Mouse (Mus musculus) right cerebral cortex, postnatal 36 days (tissue): ENCODE results near the gene Gm17324.
"Not testable (repeated sequence)": the region's sequence is repeated elsewhere in the genome, so short reads cannot be mapped to it uniquely, and the experiment has no call there.

ENCODE experiments used
- DNase-seq, 2 experiments: peaks; one replicate each; pipeline ENCODE4 v3.0.0; 2022; ENCODE audit warnings: low spot score in 2 of 2, mixed read lengths in 1 of 2

Gene Gm17324

GRCm38 (mm10) chr9:78447973-78448873, at the start of gene Gm17324, which contains the start of gene Mto1:
Gene Gm17324, minus strand, starts transcription at chr9:78448786.
Gene Mto1, plus strand, starts transcription at chr9:78448208.
- peak; percentile 80 to 81 for DNase-seq

GRCm38 (mm10) chr9:78493171-78493570, 44.6 kb upstream of the Gm17324 start:
- no peak for DNase-seq

- DNase-seq: no peak
Observed at GRCm38 (mm10) chr9:78492254-78492653, 43.7 kb upstream of the Gm17324 start.

- DNase-seq: no peak
Observed at GRCm38 (mm10) chr9:78491169-78491568, 42.6 kb upstream of the Gm17324 start.

GRCm38 (mm10) chr9:78488890-78489420, 40.4 kb upstream of the Gm17324 start, which contains the start of gene Eef1a1:
Gene Eef1a1, minus strand, starts transcription at chr9:78489151.
- no peak for DNase-seq

GRCm38 (mm10) chr9:78488021-78488420, 39.4 kb upstream of the Gm17324 start:
- not testable (repeated sequence) for DNase-seq

- no peak for DNase-seq
Observed at GRCm38 (mm10) chr9:78484660-78485059, 36.1 kb upstream of the Gm17324 start.

- no peak for DNase-seq
Observed at GRCm38 (mm10) chr9:78482386-78482785, 33.8 kb upstream of the Gm17324 start.

- DNase-seq: peak; percentile 93 to 95
Observed at GRCm38 (mm10) chr9:78481423-78482331, 33.1 kb upstream of the Gm17324 start.

GRCm38 (mm10) chr9:78480706-78481358, 32.2 kb upstream of the Gm17324 start:
- peak; percentile 58 to 68 for DNase-seq

- DNase-seq: not testable (repeated sequence)
Observed at GRCm38 (mm10) chr9:78480227-78480626, 31.6 kb upstream of the Gm17324 start.

GRCm38 (mm10) chr9:78479308-78479707, 30.7 kb upstream of the Gm17324 start:
- DNase-seq: not testable (repeated sequence)

- DNase-seq: not testable (repeated sequence)
Observed at GRCm38 (mm10) chr9:78478009-78478605, 29.5 kb upstream of the Gm17324 start.

GRCm38 (mm10) chr9:78477021-78477551, 28.5 kb upstream of the Gm17324 start:
- no peak for DNase-seq

- no peak for DNase-seq
Observed at GRCm38 (mm10) chr9:78476531-78477020, 28.0 kb upstream of the Gm17324 start.

GRCm38 (mm10) chr9:78475873-78476272, 27.3 kb upstream of the Gm17324 start:
- DNase-seq: no peak

GRCm38 (mm10) chr9:78475383-78475780, 26.8 kb upstream of the Gm17324 start:
- no peak for DNase-seq

- no peak for DNase-seq
Observed at GRCm38 (mm10) chr9:78474771-78475382, 26.3 kb upstream of the Gm17324 start.

- DNase-seq: no peak
Observed at GRCm38 (mm10) chr9:78474270-78474669, 25.7 kb upstream of the Gm17324 start.

- no peak for DNase-seq
Observed at GRCm38 (mm10) chr9:78473588-78473987, 25.0 kb upstream of the Gm17324 start.
